Mouse (Mus musculus): ENCODE data around the gene Rgma.

- TF ChIP-seq CTCF (IDR thresholded peaks at IDR 0.05; ENCODE audit: control insufficient read depth, insufficient read depth, insufficient replicate concordance, low read depth, low read length) = no peak
- TF ChIP-seq POLR2A (IDR thresholded peaks at IDR 0.05; ENCODE audit: control insufficient read depth, low read depth, low read length) = no peak
These were observed 37.1 kb downstream of the Rgma start for GRCm38 (mm10) chr7:73412419-73412818.
